Mouse (Mus musculus) MEL (cell line): Measurements from ENCODE around the gene Ezr. TPM values are rescaled to one million over a fixed set of nuclear protein-coding genes. Genes with fewer than 3 reads are reported as not detected.

ENCODE experiments used
- DNase-seq: peaks from one replicate; pipeline ENCODE4 v3.0.0; 2011; ENCODE audit warnings: low read depth, low spot score
- H3K27ac ChIP-seq: 2 replicates; pipeline ENCODE4 v1.5.1; 2012; ENCODE audit warnings: low read depth, mild to moderate bottlenecking, control low read depth, low read length, moderate library complexity; ENCODE audit not compliant: control insufficient read depth
- H3K27me3 ChIP-seq, 2 experiments: fragments of 150-350 bp in 1 of 2; sonication (generic) in 1 of 2; 2 replicates each; pipeline ENCODE4 v1.6.1; 2012; ENCODE audit warnings: low read length in 2 of 2, mild to moderate bottlenecking in 2 of 2, improper control_type of control experiment in 1 of 2, moderate library complexity in 1 of 2; ENCODE audit not compliant: insufficient read depth in 2 of 2, control insufficient read depth in 1 of 2
- H3K36me3 ChIP-seq, 2 experiments: 2 replicates each; pipeline ENCODE4 v1.6.1; 2012 to 2014; ENCODE audit warnings: low read length in 2 of 2, improper control_type of control experiment in 1 of 2, inconsistent platforms in 1 of 2, mild to moderate bottlenecking in 1 of 2; ENCODE audit not compliant: insufficient read depth in 2 of 2, control insufficient read depth in 1 of 2
- H3K4me1 ChIP-seq, 2 experiments: fragments of 150-350 bp in 1 of 2; sonication (generic) in 1 of 2; 2 replicates each; pipeline ENCODE4 v1.6.1; 2012; ENCODE audit warnings: low read length in 2 of 2, improper control_type of control experiment in 1 of 2, mild to moderate bottlenecking in 1 of 2; ENCODE audit not compliant: insufficient read depth in 2 of 2, control insufficient read depth in 1 of 2
- H3K4me3 ChIP-seq, 2 experiments: fragments of 150-350 bp in 1 of 2; sonication (generic) in 1 of 2; 2 replicates each; pipeline ENCODE4 v1.5.1; 2012; ENCODE audit warnings: low read depth in 2 of 2, low read length in 2 of 2, mild to moderate bottlenecking in 2 of 2, moderate library complexity in 2 of 2, control low read depth in 1 of 2, improper control_type of control experiment in 1 of 2; ENCODE audit not compliant: control insufficient read depth in 1 of 2, insufficient read depth in 1 of 2
- H3K79me2 ChIP-seq: 2 replicates; pipeline ENCODE4 v1.6.1; 2012; ENCODE audit warnings: mild to moderate bottlenecking, low read length, moderate library complexity; ENCODE audit not compliant: control insufficient read depth, poor library complexity, insufficient read depth
- H3K9ac ChIP-seq: 2 replicates; pipeline ENCODE4 v1.6.1; 2012; ENCODE audit warnings: low read depth, mild to moderate bottlenecking, control low read depth, low read length, moderate library complexity; ENCODE audit not compliant: control insufficient read depth, poor library complexity, severe bottlenecking
- H3K9me3 ChIP-seq: fragments of 150-350 bp; sonication (generic); replicated peaks from 2 replicates; pipeline ENCODE4 v1.6.1; 2012; ENCODE audit warnings: mild to moderate bottlenecking, low read length, improper control_type of control experiment, moderate library complexity; ENCODE audit not compliant: insufficient read depth
- BHLHE40 ChIP-seq: IDR thresholded peaks from 2 replicates; pipeline ENCODE4 v1.6.1; 2012; ENCODE audit warnings: low read depth, mild to moderate bottlenecking, inconsistent platforms, low read length, improper control_type of control experiment, borderline replicate concordance
- CHD2 ChIP-seq: IDR thresholded peaks from 2 replicates; pipeline ENCODE4 v1.6.1; 2011; ENCODE audit warnings: low read length, improper control_type of control experiment
- CTCF ChIP-seq, 3 experiments: IDR thresholded peaks in 2 of 3; conservative IDR thresholded peaks in 1 of 3; 2 replicates each; pipeline ENCODE4 v1.5.1; 2011 to 2012; ENCODE audit warnings: low read length in 3 of 3, low read depth in 2 of 3, mild to moderate bottlenecking in 2 of 3, improper control_type of control experiment in 1 of 3, inconsistent platforms in 1 of 3, mixed read lengths in 1 of 3, moderate library complexity in 1 of 3; ENCODE audit not compliant: control insufficient read depth in 1 of 3, insufficient read depth in 1 of 3, poor library complexity in 1 of 3, severe bottlenecking in 1 of 3
- E2F4 ChIP-seq: IDR thresholded peaks from 2 replicates; pipeline ENCODE4 v1.6.1; 2011; ENCODE audit warnings: low read depth, low read length, improper control_type of control experiment, borderline replicate concordance
- ELF1 ChIP-seq: IDR thresholded peaks from 2 replicates; pipeline ENCODE4 v1.6.1; 2014; ENCODE audit warnings: low read depth, mild to moderate bottlenecking, inconsistent platforms, low read length, improper control_type of control experiment, moderate library complexity
- EP300 ChIP-seq, 2 experiments: IDR thresholded peaks; 2 replicates each; pipeline ENCODE4 v1.6.1; 2011; ENCODE audit warnings: improper control_type of control experiment in 2 of 2, low read length in 2 of 2, low read depth in 1 of 2, mild to moderate bottlenecking in 1 of 2
- ETS1 ChIP-seq: IDR thresholded peaks from 2 replicates; pipeline ENCODE4 v1.6.1; 2012; ENCODE audit warnings: low read depth, mild to moderate bottlenecking, inconsistent platforms, low read length, improper control_type of control experiment, moderate library complexity
- GATA1 ChIP-seq: IDR thresholded peaks from 2 replicates; pipeline ENCODE4 v1.6.1; 2011; ENCODE audit warnings: low read depth, low read length, improper control_type of control experiment
- HCFC1 ChIP-seq: IDR thresholded peaks from 2 replicates; pipeline ENCODE4 v1.6.1; 2012; ENCODE audit warnings: low read depth, mild to moderate bottlenecking, inconsistent platforms, low read length, improper control_type of control experiment, moderate library complexity
- MAFK ChIP-seq: IDR thresholded peaks from 2 replicates; pipeline ENCODE4 v1.6.1; 2011; ENCODE audit warnings: low read depth, mild to moderate bottlenecking, low read length, improper control_type of control experiment, borderline replicate concordance
- MAX ChIP-seq: IDR thresholded peaks from 2 replicates; pipeline ENCODE4 v1.6.1; 2011; ENCODE audit warnings: low read length, improper control_type of control experiment
- POLR2AphosphoS5 ChIP-seq: IDR thresholded peaks from 2 replicates; pipeline ENCODE4 v1.6.1; 2012; ENCODE audit warnings: low read depth, borderline replicate concordance, mild to moderate bottlenecking, inconsistent platforms, low read length, moderate library complexity, mixed read lengths
- RAD21 ChIP-seq: IDR thresholded peaks from 2 replicates; pipeline ENCODE4 v1.6.1; 2011; ENCODE audit warnings: mild to moderate bottlenecking, low read depth, low read length, improper control_type of control experiment
- RCOR1 ChIP-seq: IDR thresholded peaks from 2 replicates; pipeline ENCODE4 v1.6.1; 2012; ENCODE audit warnings: low read depth, mild to moderate bottlenecking, inconsistent platforms, low read length, improper control_type of control experiment
- SIN3A ChIP-seq: IDR thresholded peaks from 2 replicates; pipeline ENCODE4 v1.6.1; 2012; ENCODE audit warnings: low read length, improper control_type of control experiment, inconsistent platforms
- TAL1 ChIP-seq: IDR thresholded peaks from 2 replicates; pipeline ENCODE4 v1.6.1; 2012; ENCODE audit warnings: mild to moderate bottlenecking, inconsistent platforms, low read length, moderate library complexity, mixed read lengths
- TBP ChIP-seq: IDR thresholded peaks from 2 replicates; pipeline ENCODE4 v1.8.0; 2011; ENCODE audit warnings: low read depth, low read length, improper control_type of control experiment
- TCF12 ChIP-seq: IDR thresholded peaks from 2 replicates; pipeline ENCODE4 v1.6.1; 2014; ENCODE audit warnings: low read depth, mild to moderate bottlenecking, inconsistent platforms, low read length, improper control_type of control experiment, moderate library complexity
- ZKSCAN1 ChIP-seq: IDR thresholded peaks from 2 replicates; pipeline ENCODE4 v1.6.1; 2012; ENCODE audit warnings: low read depth, mild to moderate bottlenecking, inconsistent platforms, low read length, improper control_type of control experiment, moderate library complexity
- polyA plus RNA-seq, 2 experiments: library from polyadenylated mRNA; stranded (reverse) in 1 of 2; unstranded in 1 of 2; fragments of >175 nt in 1 of 2; fragments of >200 nt in 1 of 2; gene quantifications; 2 replicates each; pipeline versions ENCODE4 v1.2.1 to v1.2.4; 2012; ENCODE audit warnings: low replicate concordance in 2 of 2, low read depth in 1 of 2; ENCODE audit not compliant: insufficient read length in 2 of 2, insufficient read depth in 1 of 2, missing spikeins in 1 of 2
- total RNA-seq: library from RNA; depleted of rRNA; stranded (reverse); fragments of 300-350 nt; gene quantifications from 2 replicates; pipeline ENCODE4 v1.2.3, GENCODE M21; 2012

Ezr gene
- total and polyA plus RNA-seq, 3 experiments: 48.7 to 88.7 TPM; not detected in 1

DNA sequence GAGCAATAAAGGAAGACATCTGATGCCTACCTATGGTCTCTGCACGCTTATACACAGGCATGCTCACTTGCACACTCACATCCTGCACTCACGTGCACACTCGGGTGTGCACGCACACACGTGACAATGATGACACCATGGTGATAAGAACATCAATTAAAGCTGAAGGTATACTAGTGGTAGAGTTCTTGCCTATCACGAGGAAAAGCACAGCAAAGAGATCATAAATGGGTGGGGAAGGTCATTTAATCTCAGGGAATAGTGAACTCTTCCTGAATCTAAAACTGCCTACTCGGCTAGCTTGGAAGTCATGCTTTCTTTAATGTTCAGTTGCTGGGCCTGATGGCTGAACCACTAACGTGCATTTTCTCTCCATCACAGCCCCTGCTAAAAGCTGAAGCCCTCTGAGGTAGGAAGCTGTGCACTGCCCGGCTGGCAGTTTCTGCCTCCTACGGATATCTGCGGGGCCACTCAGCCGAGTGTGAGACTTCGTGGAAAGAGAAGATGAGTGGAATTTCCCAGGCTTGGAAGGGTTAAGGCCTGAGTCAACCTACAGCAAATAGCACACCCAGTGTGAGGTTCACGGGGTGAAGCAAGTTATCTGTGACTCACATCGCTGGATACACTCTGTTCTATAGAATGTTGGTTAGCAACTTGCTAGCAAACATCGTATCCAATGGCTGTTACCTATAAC is 25.4 kb upstream of the Ezr start:
- no peak overlapping the region for H3K4me3 ChIP-seq
- no peak overlapping the region for H3K9ac ChIP-seq
- no peak overlapping the region for H3K27ac ChIP-seq
- peaks cover 0 to 12% of the 10 kb centered on the region in 2 experiments; a peak in 2 of 4 replicates for H3K36me3 ChIP-seq
- TF ChIP-seq ELF1 (no peak), E2F4 (no peak), TAL1 (no peak), BHLHE40 (no peak), CHD2 (no peak), RAD21 (no peak)
- H3K9me3 ChIP-seq: no peaks in the 10 kb centered on the region
- no peak for DNase-seq
- H3K4me1 ChIP-seq: peaks cover 5 to 12% of the 10 kb centered on the region in 2 experiments
- H3K27me3 ChIP-seq: no peaks in the 10 kb centered on the region
- H3K79me2 ChIP-seq: no peaks in the 10 kb centered on the region

DNA sequence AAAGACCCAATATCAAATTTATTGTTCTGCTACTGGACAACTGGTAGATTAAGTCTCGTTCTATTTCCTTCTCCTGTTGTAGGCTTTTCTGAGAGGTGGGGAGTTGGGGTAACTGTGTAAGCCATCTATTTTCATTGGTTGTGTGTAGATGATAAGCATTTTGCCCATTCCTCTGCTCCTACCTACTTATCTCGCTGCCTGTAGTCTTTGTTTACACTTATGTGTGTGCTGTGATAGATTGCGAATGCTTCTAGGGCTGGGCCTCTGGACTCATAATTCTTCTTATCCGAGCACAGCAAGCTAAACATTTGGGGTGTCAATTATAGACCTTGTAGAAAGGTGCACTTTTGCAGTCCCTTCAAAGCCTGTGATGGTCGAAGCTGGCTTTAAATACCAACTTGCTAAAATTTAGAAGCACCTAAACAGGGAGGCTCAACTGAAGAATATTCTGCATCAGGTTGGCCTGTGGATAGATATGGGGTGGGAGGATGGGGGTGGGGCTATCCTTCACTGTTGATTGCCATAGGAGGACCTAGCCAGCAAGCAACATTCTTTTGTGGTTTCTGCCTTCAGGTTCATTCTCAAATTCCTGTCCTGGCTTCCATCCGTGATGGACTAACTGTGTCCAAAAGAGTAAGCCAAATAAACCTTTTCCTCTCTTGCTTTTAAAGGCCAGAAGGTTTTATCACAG is 22.4 kb upstream of the Ezr start:
- H3K4me1 ChIP-seq: peaks cover 5 to 12% of the 10 kb centered on the region in 2 experiments
- H3K9me3 ChIP-seq: no peaks in the 10 kb centered on the region
- H3K4me3 ChIP-seq: peak overlapping the region; percentile 28 to 51
- peak overlapping the region; percentile 41 for H3K9ac ChIP-seq
- H3K27me3 ChIP-seq: no peaks in the 10 kb centered on the region
- peak; percentile 84 for DNase-seq
- H3K79me2 ChIP-seq: no peaks in the 10 kb centered on the region
- H3K36me3 ChIP-seq: peaks cover 0 to 12% of the 10 kb centered on the region in 2 experiments; a peak in 2 of 4 replicates
- TF ChIP-seq CTCF (IDR thresholded peaks at IDR 0.05 in 2 of 3, conservative IDR thresholded peaks at IDR 0.05 in 1 of 3; ENCODE audit: control insufficient read depth in 1 of 3, insufficient read depth in 1 of 3, low read depth in 2 of 3, low read length in 3 of 3, poor library complexity in 1 of 3, severe bottlenecking in 1 of 3) (no peak), RCOR1 (peak; percentile 59), TCF12 (peak; percentile 86), TBP (no peak), TAL1 (peak; percentile 68), MAX (peak; percentile 51; the same call in 1 of the 2 replicates), HCFC1 (peak; percentile 36; the same call in 1 of the 2 replicates), POLR2AphosphoS5 (no peak), SIN3A (peak; percentile 79), ETS1 (peak; percentile 79), MAFK (no peak), CHD2 (no peak), ZKSCAN1 (no peak), EP300 (IDR thresholded peaks at IDR 0.05; ENCODE audit: low read depth in 1 of 2, low read length in 2 of 2) (peak; percentile 87 to 88), GATA1 (peak; percentile 96)
- H3K27ac ChIP-seq: peak overlapping the region; percentile 84
